In genomic region chr5:134228249-134228638, GRCm38 (mm10) we compare ENCODE assay signal across 11 mouse cellular contexts. TPM values are rescaled to one million over a fixed set of nuclear protein-coding genes. Genes with fewer than 3 reads are reported as not detected.
DNase-seq lines count a peak whose midpoint lies in the region; ATAC-seq and TF ChIP-seq lines count a peak whose summit lies in the region.
"Had no signal": no experiment of that assay in that cellular context is flagged by ENCODE, and none has a peak within 500 bp of the region (broad histone marks: within the 10 kb centered on the region; RNA-seq: fewer than 3 reads in every experiment).

No protein-coding gene starts in this region.

- TF ChIP-seq CTCF in midbrain, postnatal 0 days (IDR thresholded peaks at IDR 0.05), result no peak

- H3K4me3 ChIP-seq in heart, embryonic 12.5 days, result no peak overlapping the region
- no peak overlapping the region for H3K4me3 ChIP-seq in midbrain, embryonic 12.5 days
- no peak overlapping the region for H3K4me3 ChIP-seq in midbrain, postnatal 0 days (ENCODE audit: low read depth, low read length)
- H3K4me3 ChIP-seq in limb, embryonic 15.5 days, result no peak overlapping the region
- H3K4me3 ChIP-seq: embryonic facial prominence, embryonic 12.5 days had no signal

- no peaks in the 10 kb centered on the region for H3K9me3 ChIP-seq in heart, embryonic 12.5 days (replicated peaks)
- no peaks in the 10 kb centered on the region for H3K9me3 ChIP-seq in midbrain, embryonic 12.5 days
- no peaks in the 10 kb centered on the region for H3K9me3 ChIP-seq in midbrain, postnatal 0 days (ENCODE audit: low read length)
- no peaks in the 10 kb centered on the region for H3K9me3 ChIP-seq in limb, embryonic 15.5 days
- H3K9me3 ChIP-seq: embryonic facial prominence, embryonic 12.5 days had no signal

- H3K4me1 ChIP-seq in heart, embryonic 12.5 days (replicated peaks), result peaks cover 38% of the 10 kb centered on the region
- peaks cover 9% of the 10 kb centered on the region; the same call in 1 of the 2 replicates for H3K4me1 ChIP-seq in midbrain, embryonic 12.5 days
- H3K4me1 ChIP-seq in midbrain, postnatal 0 days (ENCODE audit: insufficient read depth, low read length), result no peaks in the 10 kb centered on the region
- peaks cover 34% of the 10 kb centered on the region for H3K4me1 ChIP-seq in limb, embryonic 15.5 days

- H3K27me3 ChIP-seq in heart, embryonic 12.5 days (replicated peaks), result peaks cover 2% of the 10 kb centered on the region
- H3K27me3 ChIP-seq in midbrain, embryonic 12.5 days, result peaks cover 1% of the 10 kb centered on the region
- H3K27me3 ChIP-seq in midbrain, postnatal 0 days (ENCODE audit: insufficient read depth, low read length), result no peaks in the 10 kb centered on the region
- H3K27me3 ChIP-seq in limb, embryonic 15.5 days, result no peaks in the 10 kb centered on the region
- H3K27me3 ChIP-seq: embryonic facial prominence, embryonic 12.5 days had no signal

- no peak for ATAC-seq in heart, embryonic 12.5 days (ENCODE audit: insufficient number of reproducible peaks, low FRiP score)
- ATAC-seq in midbrain, embryonic 12.5 days (ENCODE audit: low FRiP score, low read depth), result no peak
- no peak for ATAC-seq in midbrain, postnatal 0 days (ENCODE audit: low FRiP score)
- no peak for ATAC-seq in limb, embryonic 15.5 days (ENCODE audit: insufficient number of reproducible peaks, low FRiP score, low TSS enrichment, low read depth)

- peak overlapping the region; percentile 16; the same call in 1 of the 2 replicates for H3K4me2 ChIP-seq in heart, embryonic 12.5 days
- no peak overlapping the region for H3K4me2 ChIP-seq in midbrain, embryonic 12.5 days (replicated peaks)
- H3K4me2 ChIP-seq in midbrain, postnatal 0 days (ENCODE audit: low read depth, low read length, poor library complexity, severe bottlenecking), result no peak overlapping the region
- no peak overlapping the region for H3K4me2 ChIP-seq in limb, embryonic 15.5 days
- H3K4me2 ChIP-seq: embryonic facial prominence, embryonic 12.5 days had no signal

- H3K9ac ChIP-seq in heart, embryonic 12.5 days, result no peak overlapping the region
- no peak overlapping the region for H3K9ac ChIP-seq in midbrain, embryonic 12.5 days (replicated peaks)
- no peak overlapping the region for H3K9ac ChIP-seq in midbrain, postnatal 0 days (replicated peaks; ENCODE audit: low read length, poor library complexity, severe bottlenecking)
- no peak overlapping the region for H3K9ac ChIP-seq in limb, embryonic 15.5 days
- H3K9ac ChIP-seq: embryonic facial prominence, embryonic 12.5 days had no signal

- no peak overlapping the region for H3K27ac ChIP-seq in heart, embryonic 12.5 days (ENCODE audit: poor library complexity, severe bottlenecking)
- H3K27ac ChIP-seq in midbrain, embryonic 12.5 days (replicated peaks), result 0 out of 2 replicates have a peak overlapping the region, but pooled peaks have one; percentile 25
- no peak overlapping the region for H3K27ac ChIP-seq in midbrain, postnatal 0 days (ENCODE audit: low read depth, low read length)
- H3K27ac ChIP-seq in limb, embryonic 15.5 days, result peak overlapping the region; percentile 54; the same call in 1 of the 2 replicates

- no peak for DNase-seq in heart, postnatal 14 days
- DNase-seq in midbrain, postnatal 0 days (ENCODE audit: low spot score), result no peak
- DNase-seq in lung, postnatal 14 days, result peak; percentile 33
- DNase-seq in MN1 (ENCODE audit: low spot score), result no peak
- DNase-seq in adrenal gland, postnatal 14 days, result no peak
- DNase-seq: cerebellum, adult 9-11 months; kidney, adult 11 months had no signal

- 50% methylated on average over 6 of the region's 6 CpGs for WGBS in heart, embryonic 12.5 days
- WGBS in midbrain, embryonic 12.5 days, result 81% methylated on average over 6 of the region's 6 CpGs
- 78% methylated on average over 6 of the region's 6 CpGs for WGBS in midbrain, postnatal 0 days
- WGBS in limb, embryonic 15.5 days, result 79% methylated on average over 6 of the region's 6 CpGs

- intact Hi-C loops in heart, postnatal 14 days (cut with DNase I), result no loop called here

- H3K36me3 ChIP-seq in heart, embryonic 12.5 days, result no peaks in the 10 kb centered on the region
- no peaks in the 10 kb centered on the region for H3K36me3 ChIP-seq in midbrain, embryonic 12.5 days
- no peaks in the 10 kb centered on the region for H3K36me3 ChIP-seq in midbrain, postnatal 0 days (ENCODE audit: insufficient read depth, low read length)
- no peaks in the 10 kb centered on the region for H3K36me3 ChIP-seq in limb, embryonic 15.5 days
- H3K36me3 ChIP-seq: embryonic facial prominence, embryonic 12.5 days had no signal

RNA-seq across cellular contexts. Expression of gene Ncf1, which starts 1.2 kb away (rescaled TPM):
- 2.0 and 2.2 TPM in 2 replicates for polyA plus RNA-seq in heart, embryonic 12.5 days (2016; fragmentation: Nextera tagmentation; extraction: Ambion mirVana)
- total RNA-seq in heart, postnatal 14 days (2021), result 1 to 10 TPM; 6.0 to 7.1 TPM
- polyA plus RNA-seq in midbrain, embryonic 12.5 days (2016; fragmentation: Nextera tagmentation; extraction: Ambion mirVana), result 2.2 and 3.1 TPM in 2 replicates
- 4.3 and 9.2 TPM in 2 replicates for total RNA-seq in midbrain, postnatal 0 days (2014; rRNA removed)
- polyA plus RNA-seq in midbrain, postnatal 0 days (2015; fragmentation: Nextera tagmentation; extraction: Ambion mirVana), result 2.1 and 2.2 TPM in 2 replicates
- polyA plus RNA-seq in limb, embryonic 15.5 days (2015; fragmentation: Nextera tagmentation; extraction: Ambion mirVana), result 12.3 and 13.1 TPM in 2 replicates
- 8.1 and 12.4 TPM in 2 replicates for total RNA-seq in adrenal gland, postnatal 14 days (2021)

RNA-seq across cellular contexts. Expression of gene Gtf2ird2, which starts 44.4 kb away (rescaled TPM):
- polyA plus RNA-seq in heart, embryonic 12.5 days (2016; fragmentation: Nextera tagmentation; extraction: Ambion mirVana), result 6.5 and 6.9 TPM in 2 replicates
- total RNA-seq in heart, postnatal 14 days (2021), result 1 to 10 TPM; 6.6 to 8.6 TPM
- polyA plus RNA-seq in midbrain, embryonic 12.5 days (2016; fragmentation: Nextera tagmentation; extraction: Ambion mirVana), result 14.1 TPM in 2 replicates
- total RNA-seq in midbrain, postnatal 0 days (2014; rRNA removed), result 17.3 and 27.0 TPM in 2 replicates
- 14.7 and 15.5 TPM in 2 replicates for polyA plus RNA-seq in midbrain, postnatal 0 days (2015; fragmentation: Nextera tagmentation; extraction: Ambion mirVana)
- polyA plus RNA-seq in limb, embryonic 15.5 days (2015; fragmentation: Nextera tagmentation; extraction: Ambion mirVana), result 7.6 and 8.4 TPM in 2 replicates
- 8.8 and 10.2 TPM in 2 replicates for total RNA-seq in adrenal gland, postnatal 14 days (2021)

RNA-seq across cellular contexts. Expression of gene Rcc1l, which starts 51.7 kb away (rescaled TPM):
- 25.4 and 26.9 TPM in 2 replicates for polyA plus RNA-seq in heart, embryonic 12.5 days (2016; fragmentation: Nextera tagmentation; extraction: Ambion mirVana)
- 10 to 100 TPM; 25.3 to 25.8 TPM for total RNA-seq in heart, postnatal 14 days (2021)
- 25.6 and 29.5 TPM in 2 replicates for polyA plus RNA-seq in midbrain, embryonic 12.5 days (2016; fragmentation: Nextera tagmentation; extraction: Ambion mirVana)
- total RNA-seq in midbrain, postnatal 0 days (2014; rRNA removed), result 15.1 and 16.2 TPM in 2 replicates
- 20.1 and 21.2 TPM in 2 replicates for polyA plus RNA-seq in midbrain, postnatal 0 days (2015; fragmentation: Nextera tagmentation; extraction: Ambion mirVana)
- polyA plus RNA-seq in limb, embryonic 15.5 days (2015; fragmentation: Nextera tagmentation; extraction: Ambion mirVana), result 27.4 and 30.3 TPM in 2 replicates
- total RNA-seq in adrenal gland, postnatal 14 days (2021), result 27.6 and 27.7 TPM in 2 replicates

Comparison
In these comparisons a context has a peak if more than half of its experiments do, and no peak if none do; other contexts are left out.
1. H3K27ac ChIP-seq: peak in midbrain, embryonic 12.5 days (single experiment) and limb, embryonic 15.5 days (single experiment); none in heart, embryonic 12.5 days (single experiment) and midbrain, postnatal 0 days (single experiment).